Mouse (Mus musculus) fibroblast of lung, adult 2 months (primary cell): ENCODE data around the gene Chka.

Source experiments
- DNase-seq: peaks from one replicate; pipeline ENCODE4 v3.0.0-alpha.2; 2011; ENCODE audit warnings: low read depth

The Chka gene

DNA sequence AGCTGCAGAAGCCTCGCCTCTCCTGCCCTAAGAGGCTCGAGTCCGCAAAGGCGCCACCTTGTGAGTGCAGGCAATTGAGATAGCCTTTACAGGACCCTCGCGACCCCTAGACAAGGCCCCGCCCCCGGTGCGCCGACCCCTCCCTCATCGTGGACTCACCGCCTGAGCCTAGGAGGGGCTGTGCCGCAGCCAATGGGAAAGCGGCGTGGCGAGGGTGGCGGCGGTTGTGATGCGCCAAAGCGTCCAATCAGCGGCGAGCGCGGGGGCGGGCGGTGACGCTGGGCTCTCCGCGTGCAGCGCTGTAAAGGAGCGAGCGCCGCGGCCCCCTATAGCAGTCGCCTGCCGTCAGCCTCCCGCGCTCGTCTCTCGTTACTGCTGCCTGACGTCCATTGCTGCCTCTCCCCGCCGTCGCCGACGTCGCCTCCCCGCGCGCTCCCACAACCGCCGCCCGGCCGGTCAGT lies at the start of gene Chka:
TSS of gene Chka (plus strand) at position 272 of the 461 bp plus-strand sequence.
- peak; percentile 79 for DNase-seq

DNA sequence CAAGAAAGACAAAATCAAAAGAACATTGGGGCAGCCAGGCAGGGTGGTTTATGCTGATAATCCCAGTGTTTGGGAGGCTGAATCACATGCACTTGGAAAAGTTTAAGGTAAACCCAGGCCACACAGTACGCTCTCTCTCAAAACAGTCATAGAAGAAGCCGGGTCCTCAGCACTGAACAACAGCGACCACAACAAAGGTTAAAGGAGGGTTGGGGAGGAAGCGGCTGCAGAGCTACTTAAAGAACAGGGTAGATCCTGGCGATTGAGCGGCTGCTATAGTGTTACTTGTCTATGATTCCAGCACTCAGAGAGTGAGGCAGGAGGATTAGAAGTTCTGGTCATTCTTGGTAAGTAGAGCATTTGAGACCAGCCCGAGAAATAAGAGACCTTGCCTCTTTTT lies 46.0 kb upstream of the Chka start:
- no peak for DNase-seq

DNA sequence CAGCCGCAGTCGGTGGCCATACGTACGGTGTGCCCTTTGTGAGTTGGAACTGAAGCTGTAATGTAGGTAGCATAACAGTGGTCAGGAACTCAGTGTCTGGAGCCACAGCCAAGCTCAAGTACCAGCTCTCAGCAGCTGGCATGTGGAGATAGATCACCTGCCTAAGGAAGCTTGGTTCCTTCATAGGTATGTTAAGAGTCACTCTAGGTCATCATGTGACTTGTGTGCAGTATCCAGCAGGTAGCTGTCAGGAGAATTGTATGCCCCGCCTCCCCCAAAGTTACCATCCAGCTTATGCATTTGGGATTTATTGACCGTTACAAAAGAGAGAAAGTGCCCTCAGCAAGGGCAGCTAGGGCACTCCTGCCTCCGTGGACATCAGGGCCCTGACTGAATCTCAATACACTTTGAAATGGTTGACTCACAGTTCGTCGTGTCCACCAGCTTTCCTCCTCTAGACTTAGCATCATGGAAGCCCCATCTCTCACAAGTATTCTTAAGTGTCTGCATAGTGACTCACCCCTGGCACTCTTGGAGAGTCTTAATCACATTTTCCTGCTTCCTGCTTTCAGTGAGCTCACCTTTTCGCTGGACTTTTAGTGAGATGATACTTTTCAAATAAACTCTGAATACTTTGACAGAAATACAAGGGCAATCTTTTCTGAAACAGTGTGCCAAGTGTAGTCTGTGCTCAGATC lies 40.9 kb upstream of the Chka start:
- DNase-seq, result no peak

DNA sequence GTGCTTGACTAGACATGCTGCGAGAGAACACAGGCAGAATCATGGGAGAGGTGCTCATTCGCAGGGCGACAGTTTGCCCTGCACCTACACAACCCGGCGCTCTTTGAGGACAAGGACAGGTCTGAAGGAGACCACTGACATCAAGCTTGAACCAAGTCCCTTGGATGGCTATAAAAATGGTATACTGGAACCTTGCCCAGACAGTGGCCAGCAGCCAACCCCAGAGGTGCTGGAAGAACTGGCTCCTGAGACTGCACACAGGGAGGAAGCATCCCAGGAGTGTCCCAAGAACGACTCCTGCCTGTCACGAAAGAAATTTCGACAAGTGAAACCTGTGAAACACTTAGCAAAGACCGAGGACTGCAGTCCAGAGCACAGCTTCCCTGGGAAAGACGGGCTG lies 37.1 kb upstream of the Chka start:
- no peak for DNase-seq

DNA sequence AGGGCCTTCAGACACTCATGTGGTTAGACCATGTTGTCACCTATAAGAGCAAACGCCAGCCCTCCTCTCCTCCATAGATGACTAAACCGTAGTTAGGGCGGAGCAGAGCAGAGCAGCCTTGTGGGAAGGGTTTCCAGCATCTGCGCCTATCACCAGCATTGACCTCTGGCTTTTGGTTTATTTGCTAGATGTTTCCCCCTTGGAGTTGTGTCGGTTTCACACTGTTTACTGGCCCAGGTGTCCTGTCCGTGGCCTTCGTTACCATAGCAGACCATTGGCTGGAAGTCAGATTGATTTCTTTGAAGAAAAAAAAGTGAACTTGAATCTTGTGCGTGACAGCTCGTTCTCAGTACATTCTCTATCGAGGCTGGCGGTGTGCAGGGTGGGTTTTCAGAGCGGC lies 35.7 kb upstream of the Chka start:
- no peak for DNase-seq

DNA sequence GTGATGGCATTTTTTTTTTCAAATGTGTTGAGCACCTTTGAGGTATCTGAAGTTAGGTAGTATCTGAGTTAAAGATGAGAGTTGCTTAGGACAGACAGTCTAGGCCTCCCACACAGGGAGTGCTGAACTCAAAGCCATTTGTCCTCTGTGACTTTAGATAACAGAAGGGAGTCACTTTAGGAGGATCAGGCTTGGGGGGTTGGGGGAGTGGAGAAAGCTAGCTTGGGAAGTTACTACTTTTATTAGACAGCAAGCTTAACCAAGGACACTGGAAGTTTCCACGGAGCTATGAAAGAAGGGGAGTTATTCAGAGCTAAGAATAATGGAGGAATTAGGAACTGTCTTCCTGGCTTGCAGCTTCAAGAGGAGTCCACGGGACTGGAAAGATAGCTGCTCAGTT lies 32.5 kb upstream of the Chka start:
- no peak for DNase-seq

DNA sequence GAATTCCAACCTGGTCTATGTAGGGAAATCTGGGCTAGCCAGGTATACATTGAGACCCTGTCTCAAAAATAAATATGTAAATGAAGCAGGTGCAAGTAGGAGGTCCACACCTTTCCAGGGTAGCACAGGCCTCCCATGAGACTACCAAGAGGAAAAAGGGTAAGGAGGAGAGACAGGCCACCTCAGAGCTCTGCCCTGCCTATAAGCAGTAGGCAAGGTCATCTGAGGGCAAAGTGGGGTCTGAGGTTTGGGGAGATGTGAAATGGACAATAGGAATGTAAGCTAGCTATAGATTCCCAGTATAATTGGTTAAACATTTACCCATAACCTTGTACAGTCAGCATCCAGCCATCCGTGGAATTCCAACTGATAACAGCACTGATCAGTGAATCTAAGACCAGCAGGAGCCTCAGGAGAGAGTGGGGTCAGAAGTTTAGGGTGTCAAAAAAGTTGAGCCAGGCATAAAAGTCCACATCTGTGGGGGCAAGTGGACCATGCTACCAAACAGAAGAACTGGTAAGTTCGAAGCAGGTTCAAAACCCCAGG lies 31.6 kb upstream of the Chka start:
- no peak for DNase-seq

DNA sequence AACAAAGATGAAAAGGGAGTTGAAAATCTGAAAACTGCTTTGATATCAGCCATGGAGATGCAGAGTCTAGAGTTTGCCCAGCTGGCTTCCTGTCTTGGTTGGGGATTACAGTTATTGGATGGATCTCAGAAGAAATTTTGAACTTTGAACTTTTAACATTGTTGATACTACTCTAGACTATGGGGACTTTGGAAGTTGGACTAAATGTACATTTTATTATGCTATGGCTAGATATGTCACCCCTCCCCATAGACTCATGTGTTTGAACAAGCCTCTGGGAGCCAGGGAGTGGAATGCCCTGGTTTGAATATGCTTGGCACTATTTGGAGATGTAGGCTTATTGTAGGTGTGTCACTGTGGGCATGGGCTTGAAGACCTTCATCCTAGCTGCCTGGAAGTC lies 26.5 kb upstream of the Chka start:
- DNase-seq, result no peak

DNA sequence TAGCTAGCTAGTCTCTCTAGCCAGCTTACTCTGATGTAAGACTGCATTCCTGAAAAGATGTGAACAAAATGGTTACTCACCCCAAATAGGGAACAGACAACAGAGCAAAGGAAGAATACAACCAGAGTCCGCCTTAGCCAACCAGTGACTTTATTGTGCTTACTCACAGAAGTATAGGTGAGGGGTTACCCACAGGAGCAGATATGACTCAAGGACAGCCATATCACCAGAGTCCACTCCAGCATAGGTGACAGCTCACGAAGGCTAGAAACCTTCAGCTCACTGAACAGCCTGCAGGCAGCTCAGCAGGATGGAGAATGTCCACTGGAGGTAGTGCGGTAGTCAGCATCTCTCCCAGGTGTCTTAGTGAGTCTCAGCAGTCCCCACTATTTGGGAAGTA lies 21.7 kb upstream of the Chka start:
- no peak for DNase-seq

DNA sequence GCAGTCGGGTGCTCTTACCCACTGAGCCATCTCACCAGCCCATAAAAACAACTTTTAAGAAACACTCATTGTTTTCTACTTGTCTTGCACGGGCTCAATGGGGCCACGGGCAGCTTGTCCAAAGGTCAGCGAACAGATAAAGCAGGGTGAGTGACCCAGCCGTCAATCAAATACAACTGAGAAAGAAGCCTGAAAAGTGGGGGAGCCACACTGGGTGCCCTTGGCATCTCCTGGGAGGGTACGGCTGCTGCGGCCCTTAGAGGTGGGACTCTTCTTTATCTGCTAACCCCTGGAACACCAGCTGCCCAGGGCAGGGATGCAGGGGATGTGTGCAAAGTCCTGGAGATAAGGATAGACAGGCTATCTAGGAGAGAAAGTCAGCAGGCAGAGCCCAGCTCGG lies 19.9 kb upstream of the Chka start:
- DNase-seq, result no peak

DNA sequence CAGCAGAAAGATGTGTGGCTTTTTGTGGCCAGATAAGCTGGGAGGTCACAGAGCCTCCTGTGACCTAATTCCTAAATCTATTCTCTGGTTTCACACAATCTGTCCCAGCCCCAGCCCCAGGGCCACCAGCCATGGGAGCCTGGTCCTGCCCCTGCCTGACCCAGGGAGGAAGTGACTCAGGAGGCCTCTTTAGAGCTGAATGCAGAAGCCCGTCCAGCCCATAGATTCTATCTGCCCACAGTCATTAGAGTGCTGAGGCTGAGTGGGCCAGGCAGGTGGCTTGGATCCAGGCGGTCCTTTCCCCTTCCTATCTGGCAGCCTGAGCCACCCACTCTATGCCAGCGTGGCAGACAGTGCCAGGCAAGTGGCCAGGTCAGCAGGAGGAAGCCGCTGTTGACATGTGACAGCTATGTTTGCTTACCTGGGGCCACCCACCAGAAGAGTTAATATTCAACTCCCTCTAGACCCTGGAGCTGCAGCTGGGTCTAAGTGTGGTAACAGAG lies 18.7 kb upstream of the Chka start:
- DNase-seq, result peak; percentile 44

DNA sequence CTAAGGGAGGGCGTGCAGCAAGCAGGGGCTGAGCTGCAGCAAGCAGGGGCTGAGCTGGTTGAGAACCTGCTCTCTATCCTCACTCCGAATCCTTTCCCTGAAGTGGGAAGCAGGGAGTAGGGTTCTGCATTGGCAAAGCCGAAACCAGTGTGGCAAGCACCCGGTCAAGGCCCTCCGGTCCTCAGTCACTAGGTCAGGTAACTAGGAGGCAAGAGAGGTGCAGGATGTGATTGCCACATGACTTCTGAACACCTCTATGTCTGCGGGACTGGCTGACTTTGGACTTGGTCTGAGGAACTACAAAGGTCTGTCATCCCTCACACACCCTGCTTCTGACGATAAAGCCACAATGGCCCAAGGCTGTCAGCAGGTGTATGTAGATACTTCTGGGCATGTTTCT lies 17.3 kb upstream of the Chka start:
- DNase-seq, result no peak

DNA sequence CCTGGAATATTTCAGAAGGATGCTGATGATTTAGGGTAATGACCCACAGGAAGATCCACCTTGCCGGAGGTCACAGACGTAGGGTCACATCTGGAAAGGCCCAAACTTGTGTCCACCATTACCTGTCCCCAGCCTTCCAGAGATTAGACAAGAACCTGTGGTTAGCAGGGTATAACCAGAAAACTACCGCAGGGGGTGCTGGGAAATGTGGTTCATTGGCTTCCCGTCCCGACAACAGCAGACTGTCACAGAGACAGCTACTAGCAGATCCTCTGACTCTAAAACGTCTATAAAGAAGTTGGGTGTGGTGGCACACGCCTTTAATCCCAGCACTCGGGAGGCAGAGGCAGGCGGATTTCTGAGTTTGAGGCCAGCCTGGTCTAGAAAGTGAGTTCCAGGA lies 14.8 kb upstream of the Chka start:
- no peak for DNase-seq

DNA sequence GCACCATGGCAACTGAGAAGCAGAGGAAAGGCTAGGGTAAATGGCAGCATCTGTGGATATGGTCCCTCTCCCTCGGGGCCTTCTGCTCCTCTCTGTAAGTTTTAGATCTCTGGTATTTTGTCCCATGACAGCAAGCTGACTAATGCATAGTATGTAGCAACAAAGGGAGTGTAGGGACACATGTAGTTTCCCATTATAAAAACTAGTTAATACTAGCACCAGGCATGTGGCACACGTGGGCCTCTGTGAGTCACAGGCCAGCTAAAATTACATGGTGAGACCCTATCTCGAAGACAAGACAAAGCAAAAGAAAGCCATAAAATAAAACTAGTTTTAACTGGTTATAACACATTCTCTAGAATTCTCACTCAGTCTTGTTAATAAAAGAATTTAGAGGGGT lies 12.6 kb upstream of the Chka start:
- no peak for DNase-seq

DNA sequence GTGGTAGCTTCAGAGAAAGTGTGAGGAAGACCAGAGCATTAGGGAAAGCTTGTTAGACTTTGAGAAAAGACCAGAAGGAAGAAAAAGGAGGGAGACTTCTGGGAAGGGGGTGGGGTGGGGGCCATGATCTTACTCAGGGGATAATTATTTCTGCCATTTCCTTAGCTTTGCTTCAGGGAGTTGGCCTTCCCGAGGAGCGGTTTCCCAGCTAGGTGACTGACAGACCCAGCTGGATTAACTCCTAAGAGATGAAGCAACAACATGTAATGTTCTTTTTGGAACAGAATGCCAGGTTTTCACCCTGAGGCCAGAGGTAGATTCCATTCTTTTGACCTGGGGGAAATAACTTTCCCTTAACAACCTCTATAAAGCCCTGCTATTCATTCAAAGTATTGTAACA lies 11.9 kb upstream of the Chka start:
- no peak for DNase-seq

DNA sequence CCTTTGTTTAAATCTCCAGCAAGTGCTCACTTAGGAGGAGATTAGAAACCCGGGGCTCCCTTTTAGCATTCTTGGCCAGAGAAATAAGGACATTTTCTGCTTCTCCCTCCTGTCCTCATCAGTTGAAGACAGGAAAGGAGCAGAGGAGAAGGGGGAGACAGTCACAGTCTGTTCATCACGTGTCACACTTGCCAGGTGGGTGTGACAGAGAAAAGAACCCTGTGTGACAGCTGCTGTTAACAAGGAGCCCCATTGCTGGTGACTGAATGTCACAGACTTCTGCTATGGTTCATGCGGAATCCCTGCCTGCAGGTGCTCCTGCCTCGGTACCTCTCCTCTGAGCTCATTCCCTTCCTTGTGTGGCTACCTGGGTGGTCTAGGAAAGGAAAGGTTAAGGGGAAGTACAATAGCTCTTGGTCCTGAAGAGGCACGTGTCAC lies 11.3 kb upstream of the Chka start:
- no peak for DNase-seq

DNA sequence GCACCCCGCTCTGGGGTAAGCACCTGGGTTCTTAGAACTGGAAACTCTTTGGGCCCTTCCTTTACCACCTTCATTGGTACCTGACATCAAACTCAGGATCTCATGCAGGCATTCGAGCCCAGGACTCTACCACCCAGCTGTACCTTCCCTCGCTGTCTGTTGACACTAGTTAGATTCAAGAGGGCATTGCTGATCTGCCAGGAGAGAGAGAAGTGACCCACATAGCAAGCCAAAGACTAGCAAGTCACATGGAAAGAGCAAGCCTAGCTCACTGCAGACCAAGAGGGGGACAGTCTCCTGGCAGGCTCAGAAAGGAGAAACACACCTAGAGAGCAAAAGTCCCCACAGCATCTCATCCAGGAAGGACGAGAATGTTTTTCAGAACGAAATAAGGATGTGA lies 10.9 kb upstream of the Chka start:
- no peak for DNase-seq

DNA sequence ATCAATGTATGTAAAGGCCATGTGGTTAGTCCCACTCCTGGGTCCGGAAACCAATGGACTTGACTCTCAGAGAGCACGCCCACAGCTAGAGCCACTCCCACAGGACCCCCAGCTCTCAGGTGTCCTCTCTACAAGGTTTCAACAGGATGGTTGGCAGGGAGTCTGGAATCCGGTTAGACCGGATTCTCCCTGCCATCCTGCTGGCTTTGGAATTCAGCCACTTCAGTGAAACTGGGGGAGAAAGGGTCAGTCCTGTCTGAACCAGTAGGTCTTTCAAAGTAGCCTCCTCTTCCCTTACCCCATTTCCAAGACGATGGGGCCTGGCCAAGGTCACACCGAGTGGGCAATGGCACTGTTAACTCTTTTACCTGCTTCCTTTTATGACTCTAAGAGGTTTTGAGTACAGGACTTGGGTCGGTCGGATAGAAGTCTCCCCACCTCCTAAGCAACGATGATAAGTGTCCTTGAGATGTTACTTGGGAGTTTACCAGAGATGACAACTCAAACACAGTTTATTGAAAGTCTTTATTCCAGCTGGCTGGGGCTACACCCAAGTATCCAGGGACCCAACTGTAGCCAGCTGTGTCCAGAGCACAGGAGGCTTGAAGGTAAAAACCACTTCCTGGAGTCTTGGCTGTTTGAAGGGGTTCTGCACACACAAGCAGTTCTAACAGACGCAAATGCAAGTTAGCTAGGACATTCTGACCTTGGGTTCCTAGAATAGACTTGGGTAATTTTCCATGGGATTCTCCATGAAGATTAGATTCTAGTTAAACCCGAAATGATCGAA lies 9.0 kb upstream of the Chka start:
- no peak for DNase-seq

DNA sequence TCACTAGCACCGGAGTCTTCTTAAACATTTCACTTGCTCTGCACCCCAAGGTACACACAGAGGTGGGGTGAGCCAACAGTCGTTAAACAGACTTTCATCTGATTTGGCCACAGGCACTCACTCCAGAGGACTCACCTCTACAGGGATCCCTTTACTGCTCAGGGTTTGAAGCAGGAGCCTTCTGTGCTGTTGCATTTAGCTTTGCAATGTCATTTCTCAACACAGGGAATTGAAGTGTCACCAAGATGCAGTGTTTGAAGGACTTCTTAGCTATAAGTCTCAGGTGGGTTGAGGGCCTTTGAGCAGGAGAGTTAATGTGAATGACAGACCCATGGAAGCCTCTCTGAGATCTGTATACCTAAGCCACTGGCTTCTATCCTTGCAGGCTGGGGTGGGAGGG lies 7.9 kb upstream of the Chka start:
- DNase-seq, result no peak

DNA sequence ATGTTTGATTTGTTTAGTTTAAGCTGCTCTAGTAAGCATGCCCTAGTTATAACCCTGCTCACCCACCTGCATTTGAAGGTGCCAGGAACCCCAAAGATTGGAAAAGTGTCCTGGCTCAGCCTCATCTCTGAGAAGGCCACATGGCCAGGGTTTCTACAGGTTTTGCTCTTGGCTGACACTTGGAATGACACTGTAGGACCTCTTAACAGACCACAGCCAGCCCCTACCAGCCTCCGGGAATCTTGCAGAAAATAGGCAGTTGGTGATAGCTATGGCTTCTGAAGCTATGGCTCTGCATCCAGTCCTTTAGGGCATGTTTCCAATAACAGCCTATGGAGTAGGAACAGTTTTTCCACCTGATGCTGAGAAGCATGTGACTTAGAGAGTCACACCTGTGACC lies 6.7 kb upstream of the Chka start:
- DNase-seq, result no peak

DNA sequence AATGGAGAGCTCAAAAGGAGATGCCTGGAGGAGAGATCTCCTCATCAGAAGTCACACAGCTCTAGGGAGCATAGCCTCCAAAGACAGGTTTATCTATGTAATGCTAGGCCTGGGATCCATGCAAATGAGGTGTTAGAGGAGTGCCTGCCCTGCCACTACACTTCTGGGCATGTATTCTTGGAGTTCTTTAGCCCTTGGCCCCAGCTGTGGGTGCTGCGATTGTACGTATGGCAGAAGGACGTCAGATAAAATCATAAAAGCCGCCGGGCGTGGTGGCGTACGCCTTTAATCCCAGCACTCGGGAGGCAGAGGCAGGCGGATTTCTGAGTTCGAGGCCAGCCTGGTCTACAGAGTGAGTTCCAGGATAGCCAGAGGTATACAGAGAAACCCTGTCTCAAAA lies 6.2 kb upstream of the Chka start:
- no peak for DNase-seq

DNA sequence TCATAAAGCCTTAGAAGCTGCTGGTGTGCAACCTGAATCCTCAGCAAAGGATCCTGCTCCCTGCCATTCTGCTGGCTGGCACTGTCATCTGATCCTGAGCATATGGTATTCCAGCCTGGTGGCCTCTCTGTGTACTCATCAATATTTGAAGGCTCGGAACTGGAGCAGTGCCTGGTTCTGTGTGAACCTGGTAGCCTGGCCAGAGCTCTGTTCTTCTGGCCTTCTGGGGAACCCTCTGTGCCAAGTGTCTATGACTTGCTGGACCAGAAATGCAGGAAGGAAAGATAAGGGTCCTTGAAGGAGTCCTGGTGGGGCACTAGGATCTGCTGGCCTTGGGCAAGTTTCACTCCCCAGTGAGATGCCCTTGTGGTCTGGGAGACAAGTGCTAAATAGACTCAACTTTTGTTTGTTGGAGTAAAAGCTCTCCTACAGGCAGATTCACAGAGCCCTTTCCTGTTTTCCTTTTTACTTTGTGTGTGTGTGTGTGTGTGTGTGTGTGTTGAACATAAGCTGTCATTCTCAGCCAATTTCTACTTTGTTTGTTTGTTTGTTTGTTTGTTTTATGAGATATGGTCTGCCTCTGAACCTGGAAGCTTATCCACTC lies 5.7 kb upstream of the Chka start:
- no peak for DNase-seq
